Mouse (Mus musculus) MEL (cell line): ENCODE measurements around the gene Slc47a1. TPM values are rescaled to one million over a fixed set of nuclear protein-coding genes. Genes with fewer than 3 reads are reported as not detected.

Experiments used
- DNase-seq: peaks from one replicate; pipeline ENCODE4 v3.0.0; 2011; ENCODE audit warnings: low read depth, low spot score
- H3K27ac ChIP-seq: 2 replicates; pipeline ENCODE4 v1.5.1; 2012; ENCODE audit warnings: low read depth, mild to moderate bottlenecking, control low read depth, low read length, moderate library complexity; ENCODE audit not compliant: control insufficient read depth
- H3K27me3 ChIP-seq, 2 experiments: fragments of 150-350 bp in 1 of 2; sonication (generic) in 1 of 2; 2 replicates each; pipeline ENCODE4 v1.6.1; 2012; ENCODE audit warnings: low read length in 2 of 2, mild to moderate bottlenecking in 2 of 2, improper control_type of control experiment in 1 of 2, moderate library complexity in 1 of 2; ENCODE audit not compliant: insufficient read depth in 2 of 2, control insufficient read depth in 1 of 2
- H3K36me3 ChIP-seq, 2 experiments: 2 replicates each; pipeline ENCODE4 v1.6.1; 2012 to 2014; ENCODE audit warnings: low read length in 2 of 2, improper control_type of control experiment in 1 of 2, inconsistent platforms in 1 of 2, mild to moderate bottlenecking in 1 of 2; ENCODE audit not compliant: insufficient read depth in 2 of 2, control insufficient read depth in 1 of 2
- H3K4me1 ChIP-seq, 2 experiments: fragments of 150-350 bp in 1 of 2; sonication (generic) in 1 of 2; 2 replicates each; pipeline ENCODE4 v1.6.1; 2012; ENCODE audit warnings: low read length in 2 of 2, improper control_type of control experiment in 1 of 2, mild to moderate bottlenecking in 1 of 2; ENCODE audit not compliant: insufficient read depth in 2 of 2, control insufficient read depth in 1 of 2
- H3K4me3 ChIP-seq, 2 experiments: fragments of 150-350 bp in 1 of 2; sonication (generic) in 1 of 2; 2 replicates each; pipeline ENCODE4 v1.5.1; 2012; ENCODE audit warnings: low read depth in 2 of 2, low read length in 2 of 2, mild to moderate bottlenecking in 2 of 2, moderate library complexity in 2 of 2, control low read depth in 1 of 2, improper control_type of control experiment in 1 of 2; ENCODE audit not compliant: control insufficient read depth in 1 of 2, insufficient read depth in 1 of 2
- H3K79me2 ChIP-seq: 2 replicates; pipeline ENCODE4 v1.6.1; 2012; ENCODE audit warnings: mild to moderate bottlenecking, low read length, moderate library complexity; ENCODE audit not compliant: control insufficient read depth, poor library complexity, insufficient read depth
- H3K9ac ChIP-seq: 2 replicates; pipeline ENCODE4 v1.6.1; 2012; ENCODE audit warnings: low read depth, mild to moderate bottlenecking, control low read depth, low read length, moderate library complexity; ENCODE audit not compliant: control insufficient read depth, poor library complexity, severe bottlenecking
- H3K9me3 ChIP-seq: fragments of 150-350 bp; sonication (generic); replicated peaks from 2 replicates; pipeline ENCODE4 v1.6.1; 2012; ENCODE audit warnings: mild to moderate bottlenecking, low read length, improper control_type of control experiment, moderate library complexity; ENCODE audit not compliant: insufficient read depth
- BHLHE40 ChIP-seq: IDR thresholded peaks from 2 replicates; pipeline ENCODE4 v1.6.1; 2012; ENCODE audit warnings: low read depth, mild to moderate bottlenecking, inconsistent platforms, low read length, improper control_type of control experiment, borderline replicate concordance
- CHD1 ChIP-seq: IDR thresholded peaks from 2 replicates; pipeline ENCODE4 v1.6.1; 2012; ENCODE audit warnings: low read depth, mild to moderate bottlenecking, inconsistent platforms, low read length, improper control_type of control experiment
- CHD2 ChIP-seq: IDR thresholded peaks from 2 replicates; pipeline ENCODE4 v1.6.1; 2011; ENCODE audit warnings: low read length, improper control_type of control experiment
- E2F4 ChIP-seq: IDR thresholded peaks from 2 replicates; pipeline ENCODE4 v1.6.1; 2011; ENCODE audit warnings: low read depth, low read length, improper control_type of control experiment, borderline replicate concordance
- EP300 ChIP-seq, 2 experiments: IDR thresholded peaks; 2 replicates each; pipeline ENCODE4 v1.6.1; 2011; ENCODE audit warnings: improper control_type of control experiment in 2 of 2, low read length in 2 of 2, low read depth in 1 of 2, mild to moderate bottlenecking in 1 of 2
- GATA1 ChIP-seq: IDR thresholded peaks from 2 replicates; pipeline ENCODE4 v1.6.1; 2011; ENCODE audit warnings: low read depth, low read length, improper control_type of control experiment
- HCFC1 ChIP-seq: IDR thresholded peaks from 2 replicates; pipeline ENCODE4 v1.6.1; 2012; ENCODE audit warnings: low read depth, mild to moderate bottlenecking, inconsistent platforms, low read length, improper control_type of control experiment, moderate library complexity
- KAT2A ChIP-seq: conservative IDR thresholded peaks from 2 replicates; pipeline ENCODE4 v1.6.1; 2012; ENCODE audit warnings: low read depth, low read length, improper control_type of control experiment, inconsistent platforms
- MAFK ChIP-seq: IDR thresholded peaks from 2 replicates; pipeline ENCODE4 v1.6.1; 2011; ENCODE audit warnings: low read depth, mild to moderate bottlenecking, low read length, improper control_type of control experiment, borderline replicate concordance
- MAX ChIP-seq: IDR thresholded peaks from 2 replicates; pipeline ENCODE4 v1.6.1; 2011; ENCODE audit warnings: low read length, improper control_type of control experiment
- MXI1 ChIP-seq: IDR thresholded peaks from 2 replicates; pipeline ENCODE4 v1.6.1; 2011; ENCODE audit warnings: mild to moderate bottlenecking, low read depth, low read length, improper control_type of control experiment
- MYC ChIP-seq: IDR thresholded peaks from 2 replicates; pipeline ENCODE4 v1.6.1; 2011; ENCODE audit warnings: low read depth, mild to moderate bottlenecking, low read length, improper control_type of control experiment, moderate library complexity
- NRF1 ChIP-seq: IDR thresholded peaks from 2 replicates; pipeline ENCODE4 v1.6.1; 2014; ENCODE audit warnings: low read depth, mild to moderate bottlenecking, inconsistent platforms, low read length, improper control_type of control experiment, moderate library complexity; ENCODE audit not compliant: poor library complexity, insufficient read depth, severe bottlenecking
- POLR2AphosphoS5 ChIP-seq: IDR thresholded peaks from 2 replicates; pipeline ENCODE4 v1.6.1; 2012; ENCODE audit warnings: low read depth, borderline replicate concordance, mild to moderate bottlenecking, inconsistent platforms, low read length, moderate library complexity, mixed read lengths
- RAD21 ChIP-seq: IDR thresholded peaks from 2 replicates; pipeline ENCODE4 v1.6.1; 2011; ENCODE audit warnings: mild to moderate bottlenecking, low read depth, low read length, improper control_type of control experiment
- SMC3 ChIP-seq: IDR thresholded peaks from 2 replicates; pipeline ENCODE4 v1.6.1; 2011; ENCODE audit warnings: low read depth, low read length, improper control_type of control experiment
- TAL1 ChIP-seq: IDR thresholded peaks from 2 replicates; pipeline ENCODE4 v1.6.1; 2012; ENCODE audit warnings: mild to moderate bottlenecking, inconsistent platforms, low read length, moderate library complexity, mixed read lengths
- TBP ChIP-seq: IDR thresholded peaks from 2 replicates; pipeline ENCODE4 v1.8.0; 2011; ENCODE audit warnings: low read depth, low read length, improper control_type of control experiment
- ZMIZ1 ChIP-seq: IDR thresholded peaks from 2 replicates; pipeline ENCODE4 v1.6.1; 2012; ENCODE audit warnings: low read depth, mild to moderate bottlenecking, inconsistent platforms, low read length, improper control_type of control experiment, moderate library complexity
- polyA plus RNA-seq, 2 experiments: library from polyadenylated mRNA; stranded (reverse) in 1 of 2; unstranded in 1 of 2; fragments of >175 nt in 1 of 2; fragments of >200 nt in 1 of 2; gene quantifications; 2 replicates each; pipeline versions ENCODE4 v1.2.1 to v1.2.4; 2012; ENCODE audit warnings: low replicate concordance in 2 of 2, low read depth in 1 of 2; ENCODE audit not compliant: insufficient read length in 2 of 2, insufficient read depth in 1 of 2, missing spikeins in 1 of 2
- total RNA-seq: library from RNA; depleted of rRNA; stranded (reverse); fragments of 300-350 nt; gene quantifications from 2 replicates; pipeline ENCODE4 v1.2.3, GENCODE M21; 2012

The Slc47a1 gene
- total and polyA plus RNA-seq, 3 experiments, result 0.04 TPM; not detected in 2

DNA sequence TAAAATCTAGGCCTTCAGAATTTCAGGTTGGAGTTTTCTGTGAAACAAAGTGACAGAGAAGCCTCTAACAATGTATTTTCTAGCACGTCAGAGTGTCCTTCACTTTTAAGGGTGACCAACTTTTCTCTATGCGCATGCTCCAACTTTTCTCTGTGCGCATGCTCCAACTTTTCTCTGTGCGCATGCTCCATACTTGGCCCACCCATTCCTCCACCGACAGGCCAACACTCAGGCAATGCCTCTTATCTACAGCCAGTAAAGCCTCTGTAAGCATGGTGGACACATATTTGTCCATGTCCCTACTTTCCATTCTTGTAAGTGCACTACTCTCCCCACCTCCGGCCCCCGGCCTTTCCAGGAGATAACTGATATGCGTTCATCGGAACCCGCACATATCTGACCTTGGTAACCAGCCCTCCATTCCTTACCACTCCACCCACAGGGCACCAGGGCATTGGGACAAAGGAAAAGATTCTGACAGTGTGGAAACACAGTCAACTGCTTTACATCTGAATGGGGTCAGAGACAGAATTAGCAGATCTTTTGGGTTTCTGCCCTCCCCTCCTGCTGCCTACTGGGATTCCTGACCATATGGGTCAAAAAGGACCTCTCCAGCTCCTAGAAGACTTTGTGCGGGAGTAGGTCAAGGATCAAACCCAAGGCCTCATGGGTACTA, 16.5 kb downstream of the Slc47a1 start:
- Histone ChIP-seq H3K4me1 (no peaks in the 10 kb centered on the region), H3K4me3 (no peak overlapping the region), H3K36me3 (no peaks in the 10 kb centered on the region), H3K27ac (no peak overlapping the region), H3K9me3 (no peaks in the 10 kb centered on the region), H3K79me2 (no peaks in the 10 kb centered on the region), H3K27me3 (peaks cover 12 to 33% of the 10 kb centered on the region in 2 experiments), H3K9ac (no peak overlapping the region)
- no peak for TF ChIP-seq CHD1
- no peak for TF ChIP-seq GATA1
- TF ChIP-seq KAT2A, result no peak
- no peak for TF ChIP-seq HCFC1
- TF ChIP-seq TBP, result no peak
- no peak for TF ChIP-seq MYC
- no peak for TF ChIP-seq MAFK
- no peak for TF ChIP-seq E2F4
- TF ChIP-seq SMC3, result no peak
- TF ChIP-seq MAX, result no peak
- no peak for TF ChIP-seq CHD2
- TF ChIP-seq NRF1, result no peak
- no peak for TF ChIP-seq POLR2AphosphoS5
- no peak for TF ChIP-seq EP300 (IDR thresholded peaks at IDR 0.05; ENCODE audit: low read depth in 1 of 2, low read length in 2 of 2)
- TF ChIP-seq TAL1, result no peak
- no peak for DNase-seq

DNA sequence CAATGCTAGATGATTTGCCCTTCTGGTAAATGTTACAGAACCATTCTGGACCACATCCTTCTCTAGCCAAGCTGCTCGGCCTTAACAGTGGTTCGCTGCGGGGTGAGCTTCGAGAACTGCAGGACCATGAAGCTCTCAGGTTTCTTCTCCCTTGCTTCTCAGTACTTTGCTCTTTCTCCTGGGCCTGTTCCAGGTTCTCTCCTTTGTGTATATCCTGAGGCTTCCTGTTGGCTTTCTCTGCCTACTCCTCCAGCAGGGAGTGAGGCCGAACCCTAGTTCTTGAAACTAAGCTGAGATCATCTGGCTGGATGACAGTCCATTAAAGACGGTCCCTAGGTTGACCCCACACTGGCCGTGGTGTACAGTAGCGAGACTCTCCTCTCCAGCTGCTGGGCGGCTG, 21.5 kb downstream of the Slc47a1 start:
- Histone ChIP-seq H3K4me3 (no peak overlapping the region), H3K36me3 (no peaks in the 10 kb centered on the region), H3K9me3 (no peaks in the 10 kb centered on the region), H3K27ac (no peak overlapping the region), H3K79me2 (no peaks in the 10 kb centered on the region)
- TF ChIP-seq BHLHE40 (no peak), EP300 (IDR thresholded peaks at IDR 0.05; ENCODE audit: low read depth in 1 of 2, low read length in 2 of 2) (no peak), KAT2A (no peak), CHD2 (no peak), MXI1 (no peak), MAX (no peak), ZMIZ1 (no peak), RAD21 (no peak)
- TF ChIP-seq, all 39 proteins: peak for 0
- no peak for DNase-seq
- H3K4me1 ChIP-seq, result no peaks in the 10 kb centered on the region
- H3K9ac ChIP-seq, result no peak overlapping the region
- peaks cover 12 to 48% of the 10 kb centered on the region in 2 experiments for H3K27me3 ChIP-seq
